Mouse (Mus musculus) thymus, adult 2 months (tissue): ENCODE results near the gene Cntnap2. TPM values are rescaled to one million over a fixed set of nuclear protein-coding genes. Genes with fewer than 3 reads are reported as not detected.

Experiments
- DNase-seq: peaks from one replicate; pipeline ENCODE4 v3.0.0; 2021
- H3K27ac ChIP-seq: fragments of 200-500 bp; 2 replicates; pipeline ENCODE4 v1.5.1; 2012; ENCODE audit warnings: low read length, control low read depth; ENCODE audit not compliant: control insufficient read depth, insufficient read depth
- H3K27me3 ChIP-seq: fragments of 200-500 bp; 2 replicates; pipeline ENCODE4 v1.6.1; 2012; ENCODE audit warnings: mild to moderate bottlenecking, low read length, moderate library complexity, mixed read lengths; ENCODE audit not compliant: control insufficient read depth, insufficient read depth
- H3K36me3 ChIP-seq: fragments of 200-500 bp; 2 replicates; pipeline ENCODE4 v1.6.1; 2012; ENCODE audit warnings: mild to moderate bottlenecking, low read length, moderate library complexity; ENCODE audit not compliant: control insufficient read depth, insufficient read depth
- H3K4me1 ChIP-seq: fragments of 200-500 bp; replicated peaks from 2 replicates; pipeline ENCODE4 v1.6.1; 2012; ENCODE audit warnings: low read length; ENCODE audit not compliant: control insufficient read depth, insufficient read depth
- H3K4me3 ChIP-seq: fragments of 200-500 bp; 2 replicates; pipeline ENCODE4 v1.5.1; 2012; ENCODE audit warnings: mild to moderate bottlenecking, low read length, control low read depth, moderate library complexity; ENCODE audit not compliant: control insufficient read depth, insufficient read depth
- CTCF ChIP-seq: fragments of 200-500 bp; IDR thresholded peaks from 2 replicates; pipeline ENCODE4 v1.5.1; 2012; ENCODE audit warnings: mild to moderate bottlenecking, control low read depth, low read length, moderate library complexity, borderline replicate concordance; ENCODE audit not compliant: control insufficient read depth, poor library complexity, insufficient read depth; ENCODE audit errors: extremely low read depth
- POLR2A ChIP-seq: fragments of 200-500 bp; IDR thresholded peaks from 2 replicates; pipeline ENCODE4 v1.6.1; 2012; ENCODE audit warnings: mild to moderate bottlenecking, low read length, control low read depth, moderate library complexity; ENCODE audit not compliant: control insufficient read depth, poor library complexity, insufficient read depth; ENCODE audit errors: extremely low read depth
- WGBS: fragments of 180-500 bp; shearing (Covaris S2); methylation state at CpG from one replicate; pipeline ENCODE4 v1.1.7; 2018; 5-methylcytosine and 5-hydroxymethylcytosine counted together
- polyA plus RNA-seq: library from polyadenylated mRNA; depleted of rRNA; stranded (reverse); fragments of >200 nt; gene quantifications from 2 replicates; pipeline ENCODE4 v1.2.3, GENCODE M21; 2012

Cntnap2 gene
- polyA plus RNA-seq, 1 experiment, result 1.0 TPM

GRCm38 (mm10) chr6:47044385-47045200 is 1985.4 kb downstream of the Cntnap2 start:
- 12% methylated on average over 45 of the region's 46 CpGs for WGBS
- TF ChIP-seq POLR2A (no peak), CTCF (no peak)
- DNase-seq, result no peak
- no peak overlapping the region for H3K4me3 ChIP-seq
- no peaks in the 10 kb centered on the region for H3K36me3 ChIP-seq
- H3K4me1 ChIP-seq, result no peaks in the 10 kb centered on the region
- no peak overlapping the region for H3K27ac ChIP-seq
- H3K27me3 ChIP-seq, result no peaks in the 10 kb centered on the region; the same call in 1 of the 2 replicates

- H3K27me3 ChIP-seq, result no peaks in the 10 kb centered on the region; the same call in 1 of the 2 replicates
- 82% methylated on average over 5 of the region's 5 CpGs for WGBS
- no peak overlapping the region for H3K4me3 ChIP-seq
- DNase-seq, result no peak
- TF ChIP-seq CTCF (no peak), POLR2A (no peak)
- H3K4me1 ChIP-seq, result no peaks in the 10 kb centered on the region
- H3K36me3 ChIP-seq, result no peaks in the 10 kb centered on the region
- H3K27ac ChIP-seq, result no peak overlapping the region
Observed at GRCm38 (mm10) chr6:47049051-47049450, 1989.9 kb downstream of the Cntnap2 start.

DNA sequence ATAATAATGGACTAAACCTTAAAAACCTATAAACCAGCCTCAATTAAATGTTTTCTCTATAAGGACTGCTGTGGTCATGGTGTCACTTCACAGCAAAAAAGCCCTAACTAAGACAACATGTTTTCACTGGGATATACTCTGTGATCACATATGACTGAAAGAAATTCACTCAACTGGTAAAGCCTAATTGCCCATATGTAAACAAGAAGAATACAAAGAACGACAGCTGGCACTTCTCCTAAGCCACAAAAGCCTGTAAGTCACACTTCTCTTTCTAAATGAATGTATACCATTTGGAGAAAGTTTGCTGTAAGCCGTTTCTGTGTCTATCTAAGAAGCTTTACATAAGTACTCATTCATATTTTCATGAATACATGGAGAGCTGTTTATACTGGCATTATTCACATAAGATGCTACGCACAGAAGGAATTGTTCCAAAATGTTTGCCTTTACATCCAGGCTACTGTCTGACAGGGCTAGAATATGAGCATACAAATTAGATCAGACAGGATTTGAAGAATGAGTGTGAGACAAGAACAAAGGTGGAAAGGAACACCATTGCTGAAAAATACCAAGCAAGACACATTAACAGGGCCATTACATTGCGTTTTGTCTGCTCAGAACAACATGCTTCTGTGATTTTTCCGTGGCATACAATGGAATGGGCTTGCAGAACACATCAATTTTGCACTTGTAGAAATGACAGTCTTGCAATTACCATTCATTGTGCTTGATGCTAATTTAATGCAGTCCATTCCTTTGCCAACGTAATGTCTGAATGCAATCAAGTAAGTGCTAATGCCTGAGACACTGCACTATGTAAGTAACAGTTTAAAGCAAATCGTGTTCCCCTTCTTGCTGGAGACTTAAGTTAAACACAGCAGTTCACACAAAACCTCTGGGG is 1991.4 kb downstream of the Cntnap2 start:
- no peaks in the 10 kb centered on the region for H3K27me3 ChIP-seq
- no peak overlapping the region for H3K27ac ChIP-seq
- no peak for DNase-seq
- no peak overlapping the region for H3K4me3 ChIP-seq
- H3K4me1 ChIP-seq, result no peaks in the 10 kb centered on the region
- WGBS, result 85% methylated on average over 7 of the region's 7 CpGs
- TF ChIP-seq CTCF (no peak), POLR2A (no peak)
- H3K36me3 ChIP-seq, result no peaks in the 10 kb centered on the region

- DNase-seq, result no peak
- no peak for TF ChIP-seq CTCF
- no peak for TF ChIP-seq POLR2A
- Histone ChIP-seq H3K4me1 (no peaks in the 10 kb centered on the region), H3K4me3 (no peak overlapping the region), H3K27me3 (no peaks in the 10 kb centered on the region), H3K36me3 (no peaks in the 10 kb centered on the region), H3K27ac (no peak overlapping the region)
- WGBS, result 88% methylated on average over 3 of the region's 3 CpGs
Observed at GRCm38 (mm10) chr6:47061341-47061740, 2002.2 kb downstream of the Cntnap2 start.

- TF ChIP-seq POLR2A (no peak), CTCF (no peak)
- H3K4me1 ChIP-seq, result no peaks in the 10 kb centered on the region
- no peak overlapping the region for H3K4me3 ChIP-seq
- no peak for DNase-seq
- H3K27me3 ChIP-seq, result no peaks in the 10 kb centered on the region
- no peak overlapping the region for H3K27ac ChIP-seq
- no peaks in the 10 kb centered on the region for H3K36me3 ChIP-seq
- 91% methylated on average over 4 of the region's 4 CpGs for whole genome bisulfite sequencing
Observed at GRCm38 (mm10) chr6:47089998-47090397, 2030.8 kb downstream of the Cntnap2 start.

- DNase-seq, result no peak
- Histone ChIP-seq H3K27ac (no peak overlapping the region), H3K4me3 (no peak overlapping the region)
Observed at GRCm38 (mm10) chr6:47104951-47105350, 2045.8 kb downstream of the Cntnap2 start.

More at GRCm38 (mm10) chr6:47104951-47105350, 2045.8 kb downstream of the Cntnap2 start:
- Histone ChIP-seq H3K4me1 (no peaks in the 10 kb centered on the region), H3K36me3 (no peaks in the 10 kb centered on the region), H3K27me3 (no peaks in the 10 kb centered on the region)
- no peak for TF ChIP-seq POLR2A
- no peak for TF ChIP-seq CTCF
- WGBS, result 74% methylated on average over 1 of the region's 1 CpGs
